Mouse (Mus musculus): Measurements from ENCODE around the gene Camk2n2. TPM values are rescaled to one million over a fixed set of nuclear protein-coding genes. Genes with fewer than 3 reads are reported as not detected.
"Not testable (repeated sequence)": the region's sequence is repeated elsewhere in the genome, so short reads cannot be mapped to it uniquely, and the experiment has no call there.

Gene Camk2n2
- polyA plus RNA-seq (2012; rRNA removed) = 1.3 and 1.4 TPM in 2 replicates

GRCm38 (mm10) chr16:20621191-20621990 lies at the start of gene Camk2n2:
TSS of gene Camk2n2 (minus strand) at chr16:20621287.
- DNase-seq (ENCODE audit: low read depth in 1 of 2, low spot score in 2 of 2) = peak in 1 of 2 experiments; percentile 45
- H3K27me3 ChIP-seq (ENCODE audit: control insufficient read depth, insufficient read depth, low read length) = peaks cover 22% of the 10 kb centered on the region
- H3K36me3 ChIP-seq (ENCODE audit: control insufficient read depth, insufficient read depth, low read length) = no peaks in the 10 kb centered on the region; the same call in 1 of the 2 replicates
- H3K4me1 ChIP-seq (ENCODE audit: control insufficient read depth, insufficient read depth, insufficient read length) = peaks cover 8% of the 10 kb centered on the region
- TF ChIP-seq CTCF (IDR thresholded peaks at IDR 0.05; ENCODE audit: extremely low read depth, insufficient read depth, insufficient read length, insufficient replicate concordance) (no peak), POLR2A (IDR thresholded peaks at IDR 0.05; ENCODE audit: low read depth, low read length) (no peak)
- peak within 1 kb of the TSS; percentile 76 for H3K4me3 ChIP-seq (ENCODE audit: extremely low read depth, insufficient read depth, insufficient read length)
- no peak within 1 kb of the TSS for H3K27ac ChIP-seq (ENCODE audit: insufficient read depth, low read length)
- 2% methylated on average over 64 of the region's 92 CpGs for WGBS

- TF ChIP-seq CTCF (IDR thresholded peaks at IDR 0.05; ENCODE audit: extremely low read depth, insufficient read depth, insufficient read length, insufficient replicate concordance) = no peak
- TF ChIP-seq POLR2A (IDR thresholded peaks at IDR 0.05; ENCODE audit: low read depth, low read length) = no peak
- no peak overlapping the region for H3K4me3 ChIP-seq (ENCODE audit: extremely low read depth, insufficient read depth, insufficient read length)
- H3K36me3 ChIP-seq (ENCODE audit: control insufficient read depth, insufficient read depth, low read length) = no peaks in the 10 kb centered on the region; the same call in 1 of the 2 replicates
- DNase-seq (ENCODE audit: low read depth in 1 of 2, low spot score in 2 of 2) = no peak
- H3K4me1 ChIP-seq (ENCODE audit: control insufficient read depth, insufficient read depth, insufficient read length) = peaks cover 8% of the 10 kb centered on the region; the same call in 1 of the 2 replicates
- WGBS = 94% methylated on average over 3 of the region's 3 CpGs
- H3K27me3 ChIP-seq (ENCODE audit: control insufficient read depth, insufficient read depth, low read length) = no peaks in the 10 kb centered on the region; the same call in 1 of the 2 replicates
- no peak overlapping the region for H3K27ac ChIP-seq (ENCODE audit: insufficient read depth, low read length)
Observed at GRCm38 (mm10) chr16:20670291-20670690, 49.2 kb upstream of the Camk2n2 start.

- H3K27ac ChIP-seq (ENCODE audit: insufficient read depth, low read length); DNase-seq (ENCODE audit: low read depth in 1 of 2, low spot score in 2 of 2); H3K4me3 ChIP-seq (ENCODE audit: extremely low read depth, insufficient read depth, insufficient read length); H3K36me3 ChIP-seq (ENCODE audit: control insufficient read depth, insufficient read depth, low read length); H3K4me1 ChIP-seq (ENCODE audit: control insufficient read depth, insufficient read depth, insufficient read length); H3K27me3 ChIP-seq (ENCODE audit: control insufficient read depth, insufficient read depth, low read length): not testable (repeated sequence)
- WGBS = 94% methylated on average over 5 of the region's 6 CpGs
Observed at GRCm38 (mm10) chr16:20668013-20668412, 46.9 kb upstream of the Camk2n2 start, which contains the start of gene Eif4g1. TSS of gene Eif4g1 (plus strand) at chr16:20668313.

GRCm38 (mm10) chr16:20657661-20658060 lies 36.6 kb upstream of the Camk2n2 start:
- Histone ChIP-seq H3K27ac (ENCODE audit: insufficient read depth, low read length) (no peak overlapping the region), H3K4me3 (ENCODE audit: extremely low read depth, insufficient read depth, insufficient read length) (no peak overlapping the region), H3K27me3 (ENCODE audit: control insufficient read depth, insufficient read depth, low read length) (no peaks in the 10 kb centered on the region), H3K4me1 (ENCODE audit: control insufficient read depth, insufficient read depth, insufficient read length) (peaks cover 2% of the 10 kb centered on the region; the same call in 1 of the 2 replicates), H3K36me3 (ENCODE audit: control insufficient read depth, insufficient read depth, low read length) (peaks cover 66% of the 10 kb centered on the region)
- DNase-seq (ENCODE audit: low read depth in 1 of 2, low spot score in 2 of 2) = no peak
- 86% methylated on average over 4 of the region's 4 CpGs for WGBS
- TF ChIP-seq CTCF (IDR thresholded peaks at IDR 0.05; ENCODE audit: extremely low read depth, insufficient read depth, insufficient read length, insufficient replicate concordance) = no peak
- TF ChIP-seq POLR2A (IDR thresholded peaks at IDR 0.05; ENCODE audit: low read depth, low read length) = no peak

GRCm38 (mm10) chr16:20653315-20653714 lies 32.2 kb upstream of the Camk2n2 start:
- peaks cover 2% of the 10 kb centered on the region; the same call in 1 of the 2 replicates for H3K4me1 ChIP-seq (ENCODE audit: control insufficient read depth, insufficient read depth, insufficient read length)
- H3K27me3 ChIP-seq (ENCODE audit: control insufficient read depth, insufficient read depth, low read length) = no peaks in the 10 kb centered on the region
- H3K27ac ChIP-seq (ENCODE audit: insufficient read depth, low read length) = no peak overlapping the region
- no peak for TF ChIP-seq POLR2A (IDR thresholded peaks at IDR 0.05; ENCODE audit: low read depth, low read length)
- no peak for TF ChIP-seq CTCF (IDR thresholded peaks at IDR 0.05; ENCODE audit: extremely low read depth, insufficient read depth, insufficient read length, insufficient replicate concordance)
- H3K4me3 ChIP-seq (ENCODE audit: extremely low read depth, insufficient read depth, insufficient read length) = no peak overlapping the region
- DNase-seq (ENCODE audit: low read depth in 1 of 2, low spot score in 2 of 2) = no peak
- H3K36me3 ChIP-seq (ENCODE audit: control insufficient read depth, insufficient read depth, low read length) = peaks cover 32% of the 10 kb centered on the region
- 59% methylated on average over 2 of the region's 2 CpGs for WGBS

DNA sequence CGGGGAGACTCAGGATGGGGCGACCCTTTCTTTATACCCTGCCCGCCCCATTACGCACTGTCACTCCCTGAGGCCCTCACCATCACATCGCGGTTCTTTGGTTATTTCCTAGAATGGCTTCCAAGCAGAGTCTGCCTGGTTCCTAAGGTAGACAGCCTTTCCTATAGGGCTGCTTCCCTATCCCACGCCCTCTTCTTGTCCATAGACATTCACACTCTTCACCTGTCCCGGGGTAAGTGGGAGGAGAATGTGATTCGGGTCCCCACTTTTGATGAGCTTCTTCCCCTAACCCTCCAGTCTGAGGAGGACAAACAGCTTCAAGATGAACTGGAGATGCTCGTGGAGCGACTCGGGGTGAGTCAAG lies 30.8 kb upstream of the Camk2n2 start:
- no peaks in the 10 kb centered on the region for H3K27me3 ChIP-seq (ENCODE audit: control insufficient read depth, insufficient read depth, low read length)
- no peak overlapping the region; the same call in 1 of the 2 replicates for H3K27ac ChIP-seq (ENCODE audit: insufficient read depth, low read length)
- WGBS = 5% methylated on average over 12 of the region's 12 CpGs
- H3K36me3 ChIP-seq (ENCODE audit: control insufficient read depth, insufficient read depth, low read length) = peaks cover 23% of the 10 kb centered on the region
- peak overlapping the region; percentile 71 for H3K4me3 ChIP-seq (ENCODE audit: extremely low read depth, insufficient read depth, insufficient read length)
- TF ChIP-seq CTCF (IDR thresholded peaks at IDR 0.05; ENCODE audit: extremely low read depth, insufficient read depth, insufficient read length, insufficient replicate concordance) = no peak
- TF ChIP-seq POLR2A (IDR thresholded peaks at IDR 0.05; ENCODE audit: low read depth, low read length) = no peak
- no peak for DNase-seq (ENCODE audit: low read depth in 1 of 2, low spot score in 2 of 2)
- peaks cover 2% of the 10 kb centered on the region; the same call in 1 of the 2 replicates for H3K4me1 ChIP-seq (ENCODE audit: control insufficient read depth, insufficient read depth, insufficient read length)
